Comparison of ENCODE assay signal across 19 mouse cellular contexts in the genomic region with DNA sequence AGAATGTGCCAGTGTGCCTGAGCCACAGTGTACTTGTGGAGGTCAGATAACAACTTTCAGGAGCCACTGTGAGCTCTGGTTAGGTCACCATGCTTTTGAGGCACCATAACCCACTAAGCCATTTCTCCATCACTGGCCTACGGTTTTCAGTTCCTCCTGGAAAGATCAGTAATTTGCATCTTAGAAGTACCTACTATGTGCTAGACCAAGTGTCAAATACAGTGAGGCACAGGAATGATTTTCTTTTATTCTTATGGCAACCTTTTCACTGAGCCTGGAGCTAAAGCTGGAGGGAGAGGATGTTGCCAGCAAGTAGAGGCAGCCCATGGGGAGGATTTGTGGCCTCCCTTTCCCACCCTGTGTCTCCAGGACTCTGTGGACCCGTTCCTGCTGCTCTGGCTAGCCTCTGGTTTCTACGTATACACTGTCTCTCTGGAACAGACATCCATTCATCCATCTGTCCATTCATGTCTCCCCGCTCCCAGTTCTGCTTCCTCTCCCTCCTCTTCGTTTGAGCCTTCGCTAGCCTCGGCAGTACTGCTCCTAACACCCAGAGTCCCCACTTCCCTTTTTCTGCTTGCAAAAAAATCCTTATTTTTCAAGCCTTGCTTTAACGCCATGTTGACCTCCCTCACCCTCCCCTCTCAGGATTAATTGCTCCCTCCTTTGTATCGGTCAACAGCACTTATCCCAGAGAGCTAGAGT. TPM values are rescaled to one million over a fixed set of nuclear protein-coding genes. Genes with fewer than 3 reads are reported as not detected.
A peak's percentile ranks its signal among the peaks of the same experiment; 100 is the strongest.
DNase-seq lines count a peak whose midpoint lies in the region; ATAC-seq lines count a peak whose summit lies in the region.
"Had no signal": no experiment of that assay in that cellular context is flagged by ENCODE, and none has a peak within 500 bp of the region (broad histone marks: within the 10 kb centered on the region; RNA-seq: fewer than 3 reads in every experiment).

No protein-coding gene starts in this region.

- H3K9me3 ChIP-seq in liver, embryonic 11.5 days (ENCODE audit: control insufficient read depth, low read length) = no peaks in the 10 kb centered on the region
- H3K9me3 ChIP-seq in embryonic facial prominence, embryonic 10.5 days = no peaks in the 10 kb centered on the region
- H3K9me3 ChIP-seq in hindbrain, embryonic 16.5 days (ENCODE audit: control insufficient read depth, low read length) = no peaks in the 10 kb centered on the region
- H3K9me3 ChIP-seq in kidney, embryonic 14.5 days (ENCODE audit: control insufficient read depth, low read length) = no peaks in the 10 kb centered on the region
- H3K9me3 ChIP-seq: embryonic facial prominence, embryonic 13.5 days; forebrain, embryonic 12.5 days; G1E; heart, embryonic 13.5 days; hindbrain, embryonic 12.5 days had no signal

- ATAC-seq in liver, embryonic 11.5 days (replicated peaks; ENCODE audit: low FRiP score) = no peak
- ATAC-seq in megakaryocyte progenitor cell, adult 5-6 weeks (replicated peaks; ENCODE audit: poor library complexity) = peak; percentile 80
- ATAC-seq in hindbrain, embryonic 16.5 days = no peak
- ATAC-seq in kidney, embryonic 14.5 days (ENCODE audit: low FRiP score, low TSS enrichment) = no peak
- ATAC-seq: forebrain, embryonic 16.5 days; hindbrain, postnatal 0 days had no signal

- DNase-seq in liver, embryonic 11.5 days (ENCODE audit: low spot score) = peak; percentile 28
- no peak for DNase-seq in liver
- DNase-seq in embryonic facial prominence, embryonic 10.5 days (ENCODE audit: low spot score) = no peak
- DNase-seq: adrenal gland, postnatal 25 days; cerebellum, adult 18-20 months; cerebellum, adult 9-11 months; cerebellum, postnatal 36 days; gastrocnemius, postnatal 10 days; heart, postnatal 36 days had no signal

- WGBS in liver, embryonic 11.5 days = 38% methylated on average over 9 of the region's 9 CpGs
- 50% methylated on average over 9 of the region's 9 CpGs for WGBS in embryonic facial prominence, embryonic 10.5 days
- 59% methylated on average over 9 of the region's 9 CpGs for WGBS in hindbrain, embryonic 16.5 days
- WGBS in kidney, embryonic 14.5 days = 56% methylated on average over 9 of the region's 9 CpGs

- H3K27me3 ChIP-seq in liver, embryonic 11.5 days (replicated peaks; ENCODE audit: control insufficient read depth, insufficient read depth, low read length) = no peaks in the 10 kb centered on the region
- H3K27me3 ChIP-seq in embryonic facial prominence, embryonic 10.5 days (replicated peaks; ENCODE audit: low read depth, poor library complexity, severe bottlenecking) = peaks cover 18% of the 10 kb centered on the region; the same call in 1 of the 2 replicates
- H3K27me3 ChIP-seq in hindbrain, embryonic 16.5 days (replicated peaks; ENCODE audit: control insufficient read depth, insufficient read depth, low read length) = peaks cover 3% of the 10 kb centered on the region; the same call in 1 of the 2 replicates
- no peaks in the 10 kb centered on the region for H3K27me3 ChIP-seq in kidney, embryonic 14.5 days (ENCODE audit: control insufficient read depth, insufficient read depth, low read length)
- H3K27me3 ChIP-seq: embryonic facial prominence, embryonic 13.5 days had no signal

- no peaks in the 10 kb centered on the region for H3K4me1 ChIP-seq in liver, embryonic 11.5 days (replicated peaks; ENCODE audit: control insufficient read depth, insufficient read depth, low read length)
- peaks cover 24% of the 10 kb centered on the region for H3K4me1 ChIP-seq in embryonic facial prominence, embryonic 10.5 days
- H3K4me1 ChIP-seq in hindbrain, embryonic 16.5 days (ENCODE audit: control insufficient read depth, insufficient read depth, low read depth, low read length) = no peaks in the 10 kb centered on the region
- peaks cover 9% of the 10 kb centered on the region; the same call in 1 of the 2 replicates for H3K4me1 ChIP-seq in kidney, embryonic 14.5 days (ENCODE audit: control insufficient read depth, insufficient read depth, low read length)
- H3K4me1 ChIP-seq: embryonic facial prominence, embryonic 13.5 days; heart, embryonic 13.5 days; hindbrain, embryonic 12.5 days had no signal

- H3K9ac ChIP-seq in liver, embryonic 11.5 days (ENCODE audit: low read depth, low read length) = no peak overlapping the region
- no peak overlapping the region for H3K9ac ChIP-seq in hindbrain, embryonic 16.5 days (ENCODE audit: low read depth, low read length)
- no peak overlapping the region for H3K9ac ChIP-seq in kidney, embryonic 14.5 days (ENCODE audit: low read depth, low read length)
- H3K9ac ChIP-seq: embryonic facial prominence, embryonic 13.5 days; forebrain, embryonic 12.5 days; heart, embryonic 13.5 days; hindbrain, embryonic 12.5 days had no signal

- no peaks in the 10 kb centered on the region for H3K36me3 ChIP-seq in liver, embryonic 11.5 days (ENCODE audit: control insufficient read depth, insufficient read depth, low read length)
- H3K36me3 ChIP-seq in embryonic facial prominence, embryonic 10.5 days (replicated peaks) = no peaks in the 10 kb centered on the region
- no peaks in the 10 kb centered on the region for H3K36me3 ChIP-seq in hindbrain, embryonic 16.5 days (ENCODE audit: control insufficient read depth, insufficient read depth, low read length)
- no peaks in the 10 kb centered on the region for H3K36me3 ChIP-seq in kidney, embryonic 14.5 days (ENCODE audit: control insufficient read depth, insufficient read depth, low read length)
- H3K36me3 ChIP-seq: embryonic facial prominence, embryonic 13.5 days; forebrain, embryonic 12.5 days; G1E; heart, embryonic 13.5 days; hindbrain, embryonic 12.5 days had no signal

- no peak overlapping the region for H3K4me2 ChIP-seq in liver, embryonic 11.5 days
- H3K4me2 ChIP-seq in hindbrain, embryonic 16.5 days (ENCODE audit: low read length) = no peak overlapping the region
- H3K4me2 ChIP-seq in kidney, embryonic 14.5 days (replicated peaks; ENCODE audit: low read depth, low read length) = no peak overlapping the region
- H3K4me2 ChIP-seq: embryonic facial prominence, embryonic 13.5 days; forebrain, embryonic 12.5 days; heart, embryonic 13.5 days; hindbrain, embryonic 12.5 days had no signal

- no peak overlapping the region for H3K27ac ChIP-seq in liver, embryonic 11.5 days (ENCODE audit: low read depth, low read length)
- 0 out of 2 replicates have a peak overlapping the region, but pooled peaks have one; percentile 10 for H3K27ac ChIP-seq in embryonic facial prominence, embryonic 10.5 days (replicated peaks)
- no peak overlapping the region for H3K27ac ChIP-seq in hindbrain, embryonic 16.5 days (ENCODE audit: low read depth, low read length)
- H3K27ac ChIP-seq in kidney, embryonic 14.5 days (ENCODE audit: low read depth, low read length) = no peak overlapping the region
- H3K27ac ChIP-seq: embryonic facial prominence, embryonic 13.5 days; forebrain, embryonic 12.5 days; heart, embryonic 13.5 days; hindbrain, embryonic 12.5 days; hindbrain, postnatal 0 days had no signal

- H3K4me3 ChIP-seq in liver, embryonic 11.5 days (ENCODE audit: low read depth, low read length) = no peak overlapping the region
- H3K4me3 ChIP-seq in embryonic facial prominence, embryonic 10.5 days = no peak overlapping the region
- no peak overlapping the region for H3K4me3 ChIP-seq in hindbrain, embryonic 16.5 days (ENCODE audit: low read length)
- H3K4me3 ChIP-seq in kidney, embryonic 14.5 days (ENCODE audit: low read length) = no peak overlapping the region
- H3K4me3 ChIP-seq: embryonic facial prominence, embryonic 13.5 days; forebrain, embryonic 12.5 days; heart, embryonic 13.5 days; hindbrain, embryonic 12.5 days had no signal

RNA-seq across cellular contexts. Expression of gene Eri3, which starts 14.5 kb away (rescaled TPM):
- polyA plus RNA-seq in liver, embryonic 11.5 days (2014; fragmentation: Nextera tagmentation; extraction: Ambion mirVana) = 88.1 and 89.9 TPM in 2 replicates
- 121 and 132 TPM in 2 replicates for polyA plus RNA-seq in embryonic facial prominence, embryonic 10.5 days (2016; fragmentation: Nextera tagmentation; extraction: Ambion mirVana)
- total RNA-seq in megakaryocyte progenitor cell, adult 5-6 weeks (2015) = 60.4 and 75.6 TPM in 2 replicates
- 26.9 and 36.0 TPM in 2 replicates for total RNA-seq in megakaryocyte progenitor cell, adult 5-6 weeks (2017)
- polyA plus RNA-seq in hindbrain, embryonic 16.5 days (2015; fragmentation: Nextera tagmentation; extraction: Ambion mirVana) = 254 and 276 TPM in 2 replicates
- polyA plus RNA-seq in kidney, embryonic 14.5 days (2014; fragmentation: Nextera tagmentation; extraction: Ambion mirVana) = 138 and 161 TPM in 2 replicates

RNA-seq across cellular contexts. Expression of gene Rnf220, which starts 38.8 kb away (rescaled TPM):
- 63.6 and 70.9 TPM in 2 replicates for polyA plus RNA-seq in liver, embryonic 11.5 days (2014; fragmentation: Nextera tagmentation; extraction: Ambion mirVana)
- 94.6 and 94.8 TPM in 2 replicates for polyA plus RNA-seq in embryonic facial prominence, embryonic 10.5 days (2016; fragmentation: Nextera tagmentation; extraction: Ambion mirVana)
- 52.9 and 63.3 TPM in 2 replicates for total RNA-seq in megakaryocyte progenitor cell, adult 5-6 weeks (2015)
- total RNA-seq in megakaryocyte progenitor cell, adult 5-6 weeks (2017) = 83.9 and 96.5 TPM in 2 replicates
- 109 and 114 TPM in 2 replicates for polyA plus RNA-seq in hindbrain, embryonic 16.5 days (2015; fragmentation: Nextera tagmentation; extraction: Ambion mirVana)
- polyA plus RNA-seq in kidney, embryonic 14.5 days (2014; fragmentation: Nextera tagmentation; extraction: Ambion mirVana) = 50.8 and 59.3 TPM in 2 replicates
